Mouse (Mus musculus): Measurements from ENCODE around the gene Xaf1. TPM values are rescaled to one million over a fixed set of nuclear protein-coding genes. Genes with fewer than 3 reads are reported as not detected.

The Xaf1 gene
- polyA plus RNA-seq, 1 experiment: 35.2 TPM

DNA sequence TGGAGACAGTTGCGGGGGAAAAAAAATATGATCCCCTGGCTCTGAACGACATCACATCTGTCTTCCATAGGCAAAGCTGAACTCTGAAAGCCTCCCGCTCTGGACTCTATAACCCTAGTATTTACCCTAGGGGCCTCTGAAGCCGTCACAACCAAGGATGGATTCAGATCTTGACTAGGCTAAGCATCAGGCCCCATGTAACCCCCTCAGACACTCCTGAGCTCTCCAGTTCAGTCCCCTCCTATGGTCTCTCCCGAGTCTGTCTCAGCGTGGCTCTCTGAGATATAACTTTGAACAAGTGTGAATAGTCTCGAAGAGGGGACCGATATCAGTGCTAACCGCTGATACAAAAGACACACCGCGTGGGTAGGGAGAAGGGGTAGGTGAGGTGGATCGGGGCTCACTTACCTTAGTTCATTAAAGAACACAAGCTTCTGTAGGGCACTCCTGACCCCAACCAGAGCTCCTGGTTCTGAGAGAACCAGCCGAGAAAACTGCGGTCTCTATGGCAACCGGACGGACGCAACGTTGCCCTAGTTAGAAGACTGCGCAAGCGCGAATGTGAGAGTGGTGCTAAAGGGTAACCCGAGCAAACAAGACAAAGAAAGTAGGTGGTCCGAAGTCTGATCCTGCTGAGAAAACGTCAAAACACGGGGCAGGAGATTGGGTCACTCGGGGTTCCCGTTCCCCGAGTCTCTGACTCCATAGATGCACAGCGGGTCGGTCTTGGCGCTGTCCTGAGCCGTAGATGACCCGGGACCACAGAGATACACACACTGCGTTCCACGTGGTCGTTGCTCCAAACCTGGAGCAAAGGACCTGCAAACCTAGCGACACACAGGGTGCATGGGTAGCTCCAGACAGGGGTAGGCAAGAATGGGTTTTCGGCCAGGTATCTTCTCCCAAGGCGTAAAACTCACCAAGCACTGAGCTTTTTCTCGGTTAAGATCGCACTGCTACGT, 60.2 kb downstream of the Xaf1 start:
- Histone ChIP-seq H3K4me1 (ENCODE audit: control insufficient read depth, insufficient read depth, low read length) (peaks cover 2% of the 10 kb centered on the region; the same call in 1 of the 2 replicates), H3K4me3 (replicated peaks; ENCODE audit: control insufficient read depth, low read depth, low read length) (no peak overlapping the region), H3K27ac (ENCODE audit: control insufficient read depth, insufficient read depth, low read depth, low read length, poor library complexity) (no peak overlapping the region)
- WGBS: 18% methylated on average over 42 of the region's 42 CpGs
- TF ChIP-seq POLR2A (IDR thresholded peaks at IDR 0.05; ENCODE audit: borderline replicate concordance, control insufficient read depth, low read depth, low read length): no peak
- TF ChIP-seq CTCF (IDR thresholded peaks at IDR 0.05; ENCODE audit: control insufficient read depth, insufficient read depth, low read length): no peak

- TF ChIP-seq CTCF (IDR thresholded peaks at IDR 0.05; ENCODE audit: control insufficient read depth, insufficient read depth, low read length): no peak
- no peak for TF ChIP-seq POLR2A (IDR thresholded peaks at IDR 0.05; ENCODE audit: borderline replicate concordance, control insufficient read depth, low read depth, low read length)
- no peak within 1 kb of the TSS for H3K4me3 ChIP-seq (replicated peaks; ENCODE audit: control insufficient read depth, low read depth, low read length)
- 21% methylated on average over 10 of the region's 10 CpGs for WGBS
- peaks cover 2% of the 10 kb centered on the region; the same call in 1 of the 2 replicates for H3K4me1 ChIP-seq (ENCODE audit: control insufficient read depth, insufficient read depth, low read length)
- no peak within 1 kb of the TSS for H3K27ac ChIP-seq (ENCODE audit: control insufficient read depth, insufficient read depth, low read depth, low read length, poor library complexity)
Observed at GRCm38 (mm10) chr11:72362347-72362741, 60.9 kb downstream of the Xaf1 start, which contains the start of gene Tekt1. TSS of gene Tekt1 (minus strand) at chr11:72362442.

Other genes with a start within 250 kb of the Xaf1 start
- gene Pitpnm3, start 165.9 kb upstream of the Xaf1 start, polyA plus RNA-seq (2011; ENCODE audit: insufficient read depth, insufficient read length, low replicate concordance, missing spikeins): not detected in 2 replicates
- 0.90 and 1.2 TPM in 2 replicates for gene Gm43951, start 94.8 kb upstream of the Xaf1 start, polyA plus RNA-seq (2011; ENCODE audit: insufficient read depth, insufficient read length, low replicate concordance, missing spikeins)
- 3.4 and 5.1 TPM in 2 replicates for gene 4933427D14Rik, start 94.2 kb upstream of the Xaf1 start, polyA plus RNA-seq (2011; ENCODE audit: insufficient read depth, insufficient read length, low replicate concordance, missing spikeins)
- 29.1 and 49.0 TPM in 2 replicates for gene Txndc17, start 94.1 kb upstream of the Xaf1 start, polyA plus RNA-seq (2011; ENCODE audit: insufficient read depth, insufficient read length, low replicate concordance, missing spikeins)
- gene Med31, start 86.0 kb upstream of the Xaf1 start, polyA plus RNA-seq (2011; ENCODE audit: insufficient read depth, insufficient read length, low replicate concordance, missing spikeins): 9.3 and 11.4 TPM in 2 replicates
- 1.2 TPM in 1 of 2 replicates, not detected in the other for gene Slc13a5, start 34.4 kb upstream of the Xaf1 start, polyA plus RNA-seq (2011; ENCODE audit: insufficient read depth, insufficient read length, low replicate concordance, missing spikeins)
- not detected in 2 replicates for gene Fbxo39, start 12.8 kb downstream of the Xaf1 start, polyA plus RNA-seq (2011; ENCODE audit: insufficient read depth, insufficient read length, low replicate concordance, missing spikeins)
- gene Tekt1, start 60.8 kb downstream of the Xaf1 start, polyA plus RNA-seq (2011; ENCODE audit: insufficient read depth, insufficient read length, low replicate concordance, missing spikeins): not detected in 2 replicates
- 5.6 TPM in 1 of 2 replicates, not detected in the other for gene Smtnl2, start 110.1 kb downstream of the Xaf1 start, polyA plus RNA-seq (2011; ENCODE audit: insufficient read depth, insufficient read length, low replicate concordance, missing spikeins)
- not detected in 2 replicates for gene Ggt6, start 133.9 kb downstream of the Xaf1 start, polyA plus RNA-seq (2011; ENCODE audit: insufficient read depth, insufficient read length, low replicate concordance, missing spikeins)
- gene Mybbp1a, start 139.7 kb downstream of the Xaf1 start, polyA plus RNA-seq (2011; ENCODE audit: insufficient read depth, insufficient read length, low replicate concordance, missing spikeins): 40.0 and 68.3 TPM in 2 replicates
- gene Spns2, start 188.3 kb downstream of the Xaf1 start, polyA plus RNA-seq (2011; ENCODE audit: insufficient read depth, insufficient read length, low replicate concordance, missing spikeins): 6.3 and 10.7 TPM in 2 replicates
- gene Spns3, start 248.9 kb downstream of the Xaf1 start, polyA plus RNA-seq (2011; ENCODE audit: insufficient read depth, insufficient read length, low replicate concordance, missing spikeins): 9.1 and 13.2 TPM in 2 replicates

All from bone marrow, adult 2 months (tissue).